Mouse (Mus musculus) frontal cortex, postnatal 25 days (tissue): ENCODE measurements at regions not wholly inside any gene's neighbourhood (a gene's known extent, or its start where the extent isn't known, plus 50 kb on each side); places are given as distances from the start of the nearest gene placed in this dataset.
"Not testable (repeated sequence)": the region's sequence is repeated elsewhere in the genome, so short reads cannot be mapped to it uniquely, and the experiment has no call there.

Source experiments
- DNase-seq, 2 experiments: peaks; one replicate each; pipeline ENCODE4 v3.0.0; 2022; ENCODE audit warnings: low spot score in 2 of 2

DNA sequence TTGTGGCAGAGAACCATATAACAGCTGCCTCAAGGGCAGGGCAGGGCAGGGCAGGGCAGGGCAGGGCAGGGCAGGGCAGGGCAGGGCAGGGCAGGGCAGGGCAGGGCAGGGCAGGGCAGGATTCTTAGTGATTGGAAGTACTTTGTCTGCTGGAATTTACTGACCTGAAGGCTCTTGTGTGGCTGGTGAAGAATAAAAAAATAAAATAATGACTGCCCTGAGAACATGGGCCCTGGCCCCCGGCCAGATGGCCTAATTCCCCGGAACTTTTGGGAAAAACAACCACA, 169.3 kb downstream of the Qk start:
- DNase-seq, result not testable (repeated sequence)

DNA sequence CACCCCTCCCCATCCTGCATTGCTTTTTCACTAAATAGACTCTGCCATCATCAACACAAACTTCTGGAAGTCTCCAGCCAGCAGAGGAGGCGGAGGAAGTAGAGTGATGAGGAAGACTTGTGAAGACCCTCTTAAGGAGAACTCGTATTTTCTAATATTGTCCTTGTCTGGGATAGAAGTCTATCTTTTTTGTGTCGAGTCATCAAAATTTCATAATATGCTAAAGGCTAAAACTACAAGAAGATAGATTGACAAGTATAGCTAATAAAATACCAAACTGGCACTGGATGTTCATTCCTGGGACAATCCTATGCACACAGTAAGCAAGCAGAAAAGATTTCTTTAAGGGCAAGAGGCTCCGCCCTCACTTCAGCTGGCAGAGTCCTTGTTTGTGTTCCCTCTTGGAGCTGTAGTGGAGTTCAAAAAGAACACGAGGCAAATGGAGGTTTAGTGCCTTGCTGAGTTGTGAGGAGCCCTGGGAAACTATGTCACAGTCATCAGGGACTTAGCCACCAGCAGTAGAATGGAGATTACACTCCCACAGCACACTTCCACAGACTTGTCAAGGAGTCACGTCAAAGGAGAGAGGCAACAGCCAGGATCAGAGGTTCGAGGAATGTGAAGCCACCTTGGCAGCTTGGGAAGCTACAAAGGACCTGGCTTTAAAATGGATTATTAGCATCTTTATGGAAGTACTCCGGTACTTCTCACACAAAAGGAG, 169.8 kb downstream of the Qk start:
- DNase-seq, result no peak

DNA sequence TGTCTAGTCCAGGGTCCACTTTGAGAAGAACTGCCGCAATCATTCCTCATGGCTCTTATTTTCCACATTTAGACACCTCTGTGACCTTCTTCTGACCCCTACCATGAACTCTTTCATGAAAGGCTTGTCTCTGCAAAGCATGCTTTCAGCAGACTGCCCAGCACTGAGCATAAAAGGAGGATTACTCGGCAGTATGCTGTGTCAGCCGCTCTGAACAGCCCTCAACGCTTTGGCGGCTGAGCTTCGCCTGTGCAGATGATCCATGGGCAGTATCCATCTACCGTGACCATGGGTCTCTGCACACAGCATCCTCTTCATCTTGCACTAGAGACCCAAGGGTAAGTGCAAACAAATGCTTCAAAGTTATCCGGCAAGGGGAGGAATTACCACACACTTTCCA, 172.5 kb downstream of the Qk start:
- no peak for DNase-seq

DNA sequence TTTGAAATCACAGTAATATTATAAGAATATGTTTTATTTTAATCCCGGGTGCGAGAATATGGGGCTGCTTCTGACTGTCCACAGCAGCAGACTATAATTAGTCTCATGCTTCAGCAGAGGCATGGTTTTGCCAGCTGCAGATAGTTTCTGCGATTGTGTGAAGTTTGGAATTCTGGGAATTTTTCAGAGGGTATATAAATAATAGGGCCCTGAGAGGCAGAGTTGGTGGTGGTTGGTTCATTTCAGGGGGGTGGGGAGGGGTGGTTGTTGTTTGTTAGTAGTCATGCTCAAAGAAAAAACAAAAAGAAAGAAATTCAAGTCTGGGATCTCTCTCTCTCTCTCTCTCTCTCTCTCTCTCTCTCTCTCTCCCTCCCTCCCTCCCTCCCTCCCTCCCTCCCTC, 173.1 kb downstream of the Qk start:
- DNase-seq, result no peak

DNA sequence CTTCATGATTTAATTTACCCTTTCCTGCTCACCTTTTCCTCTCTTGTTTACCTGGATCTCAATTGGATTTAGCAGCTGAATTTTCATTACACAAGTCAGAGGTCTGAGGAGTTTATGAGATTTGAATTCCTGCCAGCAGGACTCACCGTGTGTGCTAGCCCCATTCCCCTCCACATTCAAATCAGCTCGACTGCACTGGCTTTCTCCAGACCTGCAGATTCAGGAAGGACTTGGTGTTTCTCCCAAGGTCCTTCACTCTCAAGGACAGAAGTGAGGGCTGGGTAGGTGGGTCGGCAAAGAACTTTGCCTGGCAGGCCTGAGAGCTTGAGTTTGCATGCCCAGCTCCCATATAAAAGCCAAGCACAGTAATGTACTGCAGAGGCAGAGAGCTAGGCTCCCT, 180.8 kb downstream of the Qk start:
- DNase-seq, result no peak

DNA sequence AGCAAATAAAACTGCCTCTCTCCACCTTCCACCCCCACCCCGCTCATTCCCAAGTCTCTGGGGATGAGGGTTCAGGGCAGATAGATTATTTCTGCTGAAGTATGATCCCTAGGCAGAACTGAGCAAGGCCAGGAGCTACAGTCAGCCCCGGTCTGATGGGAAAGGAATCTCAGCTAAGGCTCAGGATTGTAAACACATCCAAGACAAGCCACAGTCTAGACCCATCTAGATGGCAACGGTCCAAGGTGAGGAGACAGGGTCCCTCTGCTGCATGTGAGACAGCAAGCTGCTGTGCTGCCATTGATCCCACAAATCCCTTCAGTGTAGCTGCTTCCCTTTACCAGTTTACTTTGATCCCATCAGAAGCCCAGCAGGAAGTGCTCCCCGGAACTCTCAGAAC, 181.3 kb downstream of the Qk start:
- DNase-seq, result no peak

DNA sequence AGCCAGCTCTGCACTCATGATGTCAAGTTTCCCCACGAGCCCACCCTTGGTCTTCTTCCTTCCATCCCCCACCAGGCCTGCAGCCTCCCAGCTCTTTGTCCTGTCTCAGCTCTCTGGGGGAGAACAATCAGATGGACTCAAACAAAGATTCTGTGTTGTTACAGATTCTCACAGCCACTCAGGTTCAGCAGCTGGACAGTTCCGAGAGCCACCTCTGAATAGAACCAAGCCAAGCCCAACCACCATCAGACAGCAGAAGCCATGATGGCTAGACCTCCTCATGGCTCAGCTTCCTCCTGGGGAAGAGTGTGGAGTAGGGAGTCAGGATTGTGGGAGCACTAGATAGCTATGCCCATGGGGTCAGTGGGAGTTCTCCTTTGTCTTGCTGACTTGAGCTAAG, 184.5 kb downstream of the Qk start:
- DNase-seq, result no peak

DNA sequence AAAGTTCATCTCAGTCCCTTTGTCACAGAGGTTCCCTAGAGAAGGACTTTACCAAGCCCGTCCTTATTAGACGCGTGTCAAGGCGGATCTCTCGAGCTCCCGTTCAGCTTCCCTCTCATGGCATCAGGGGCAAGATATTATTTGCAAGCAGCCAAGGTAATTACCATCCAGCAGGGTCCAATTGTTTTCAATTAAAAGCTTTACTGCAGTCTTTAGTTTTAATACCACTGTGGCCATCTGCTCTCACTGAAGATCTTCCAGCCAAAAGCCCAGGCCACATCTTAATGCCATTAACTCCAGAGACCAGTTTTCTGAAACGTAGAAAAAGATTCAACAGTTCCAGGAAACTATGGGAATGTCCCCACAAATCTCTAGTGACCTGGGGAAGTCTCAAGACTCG, 191.1 kb downstream of the Qk start:
- DNase-seq, result no peak

DNA sequence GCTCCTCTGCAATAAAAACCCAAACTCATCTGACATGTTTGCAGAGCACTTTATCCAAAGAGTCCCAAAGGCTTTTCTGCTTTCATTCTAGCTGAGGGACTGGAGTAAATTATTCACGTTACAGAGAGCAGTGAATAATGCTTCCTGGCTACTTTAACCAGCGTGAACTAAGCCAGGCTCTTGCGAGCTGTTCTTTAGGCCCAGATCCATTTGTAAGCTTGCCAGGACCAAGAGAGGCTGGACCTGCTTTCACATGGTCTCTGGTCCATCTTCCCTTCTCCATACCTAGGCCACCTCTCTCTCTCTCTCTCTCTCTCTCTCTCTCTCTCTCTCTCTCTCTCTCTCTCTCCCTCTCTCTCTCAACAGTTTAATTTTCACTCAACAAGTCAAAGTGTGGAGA, 197.2 kb downstream of the Qk start:
- no peak for DNase-seq

DNA sequence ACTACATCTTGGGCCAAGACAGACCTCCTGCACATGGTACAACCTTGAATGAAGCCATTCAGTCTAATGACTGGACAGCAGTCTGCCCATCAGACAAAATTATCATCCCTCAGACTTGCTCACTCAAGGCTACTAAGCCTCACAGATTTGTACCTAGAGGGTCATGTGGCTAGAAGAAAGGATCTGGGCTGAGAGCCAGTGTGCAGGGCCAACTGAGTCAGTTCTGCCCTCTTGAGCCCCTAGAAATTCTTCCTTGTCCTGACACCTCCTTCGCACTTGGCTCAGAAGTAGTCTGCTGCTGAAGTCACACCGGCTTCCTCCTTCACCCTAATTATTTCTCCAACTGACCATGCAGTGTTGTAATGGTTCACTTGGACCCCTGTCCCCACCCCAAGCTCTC, 207.5 kb downstream of the Qk start:
- no peak for DNase-seq

DNA sequence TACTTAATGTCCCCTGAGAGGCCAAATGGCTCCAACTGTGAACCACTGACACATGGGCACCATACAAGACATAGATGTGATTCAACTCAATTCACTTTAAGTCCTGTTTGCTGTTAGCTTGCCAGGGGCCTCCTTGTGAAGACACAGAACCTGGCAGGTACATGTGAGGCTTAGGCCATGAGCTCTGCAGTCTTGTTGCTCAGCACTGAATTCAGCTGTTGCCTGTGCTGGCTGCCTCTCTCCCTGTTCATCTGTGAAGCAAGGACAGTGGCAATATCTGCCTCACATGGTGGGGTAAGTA, 209.3 kb downstream of the Qk start:
- no peak for DNase-seq

DNA sequence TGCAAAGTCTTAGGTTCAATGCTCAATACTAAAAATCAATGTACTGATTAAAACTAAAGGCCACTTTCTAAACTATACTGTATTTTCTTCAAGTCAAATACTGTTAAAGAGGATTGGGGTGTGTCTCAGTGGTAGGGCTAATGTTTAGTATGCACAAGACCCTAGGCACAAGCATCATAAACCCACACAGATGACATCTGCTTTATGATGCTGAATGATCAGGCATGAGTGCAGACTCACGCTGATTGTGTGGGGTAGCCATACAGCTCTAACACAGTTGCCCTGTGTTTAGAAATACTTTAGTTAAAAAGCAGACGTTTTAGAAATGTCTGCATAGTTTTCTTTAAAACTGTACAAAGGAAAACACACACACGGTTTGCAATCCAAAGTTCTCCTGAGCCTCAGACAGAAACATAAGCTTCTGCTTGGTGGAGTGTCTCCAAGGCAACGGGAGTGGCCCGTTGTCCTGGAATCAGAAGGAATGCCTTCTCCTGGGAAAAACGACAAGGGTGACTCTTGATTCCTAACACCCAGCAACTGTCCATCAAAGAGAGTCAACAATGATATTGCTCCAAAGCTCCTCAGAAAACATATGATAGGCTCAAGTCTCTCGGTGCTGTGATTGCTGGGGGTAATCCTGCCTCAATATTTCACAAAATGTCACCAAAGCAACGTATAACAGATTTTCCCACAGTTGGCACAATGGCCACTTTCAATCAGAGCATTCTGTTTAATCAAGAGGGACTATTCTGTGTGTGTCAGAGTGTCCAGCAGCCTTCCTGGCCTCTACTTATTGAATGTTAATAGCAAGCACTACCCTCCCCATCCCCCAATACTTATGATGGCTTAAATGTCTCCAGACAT, 209.9 kb downstream of the Qk start:
- DNase-seq, result no peak

DNA sequence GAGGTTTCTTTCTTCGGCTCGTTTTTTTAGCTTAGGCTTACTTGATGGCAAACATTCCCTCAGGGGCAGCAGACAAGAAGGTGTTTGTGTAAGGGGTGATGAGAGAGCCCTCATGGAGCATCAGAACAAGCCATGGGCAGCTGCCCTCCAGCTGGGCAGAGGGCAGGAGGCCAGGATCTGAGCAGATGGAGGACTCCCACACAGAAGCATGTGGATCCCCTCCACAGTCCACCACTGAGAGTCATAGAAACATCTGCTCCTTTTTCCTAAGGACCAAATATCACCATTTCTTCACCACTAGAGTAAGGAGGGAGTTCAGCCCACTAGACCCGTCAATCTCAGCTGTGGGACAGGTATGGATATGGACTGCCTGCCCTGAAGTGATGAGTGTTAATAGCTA, 214.4 kb downstream of the Qk start:
- DNase-seq, result peak in 1 of 2 experiments; percentile 14

DNA sequence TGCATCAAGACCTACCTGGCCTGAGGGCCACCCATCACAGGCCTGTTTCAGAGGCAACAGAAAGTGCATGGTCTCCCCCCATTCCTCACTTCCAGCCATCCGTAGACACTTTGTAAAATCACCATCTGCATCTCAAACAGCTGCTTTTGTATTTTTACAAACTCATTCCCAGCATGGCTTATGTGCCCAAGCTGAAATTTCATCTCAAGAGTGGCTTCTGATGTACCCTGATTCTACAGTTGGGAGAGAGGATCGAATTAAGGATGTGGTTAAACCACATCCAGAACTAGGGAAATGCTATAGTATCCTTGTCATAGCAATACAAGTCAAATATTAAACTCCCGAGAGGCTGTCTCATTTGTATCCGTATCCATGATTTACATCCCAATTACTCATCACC, 221.5 kb downstream of the Qk start:
- no peak for DNase-seq

DNA sequence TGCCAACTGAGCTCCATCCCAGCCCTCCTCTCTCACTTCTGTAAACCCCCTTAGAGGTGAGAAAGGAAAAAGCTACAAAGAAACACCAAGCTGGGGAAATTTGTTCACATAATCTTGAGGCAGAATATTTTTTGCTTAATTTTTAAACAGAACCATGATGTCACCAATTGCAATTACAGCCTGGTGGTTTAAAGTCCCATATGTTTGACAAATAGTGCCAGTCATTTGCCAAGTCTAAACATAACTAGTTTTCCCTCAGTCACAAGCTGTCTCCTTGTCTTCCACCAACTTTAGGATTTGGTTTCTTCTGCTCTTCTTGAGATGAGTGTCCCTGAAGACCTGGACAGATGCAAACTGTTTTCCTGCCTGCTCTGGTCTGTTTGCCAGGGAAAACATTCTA, 222.0 kb downstream of the Qk start:
- no peak for DNase-seq

DNA sequence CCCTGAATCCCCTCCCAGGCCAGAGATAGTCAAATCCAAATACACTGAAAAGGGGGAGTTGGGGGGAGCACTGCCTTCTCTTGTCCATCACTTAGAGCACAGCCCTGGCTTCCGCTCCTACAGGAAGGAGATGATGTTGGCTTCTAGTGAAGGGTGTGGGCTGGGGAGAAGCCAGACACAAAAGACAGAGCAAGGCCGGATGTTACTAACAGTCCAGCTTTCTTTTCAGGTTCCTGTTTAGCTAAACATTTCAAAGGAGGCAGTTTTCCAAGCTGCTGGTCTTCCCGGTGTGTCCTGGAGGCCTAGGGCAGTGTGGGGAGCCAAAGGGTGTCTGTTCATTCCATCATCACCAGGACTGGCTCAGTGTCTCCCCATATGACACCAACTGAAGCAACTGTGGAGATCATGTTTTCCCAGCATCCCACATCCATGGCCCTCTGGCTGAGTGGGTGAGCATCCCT, 223.8 kb downstream of the Qk start:
- DNase-seq, result no peak

DNA sequence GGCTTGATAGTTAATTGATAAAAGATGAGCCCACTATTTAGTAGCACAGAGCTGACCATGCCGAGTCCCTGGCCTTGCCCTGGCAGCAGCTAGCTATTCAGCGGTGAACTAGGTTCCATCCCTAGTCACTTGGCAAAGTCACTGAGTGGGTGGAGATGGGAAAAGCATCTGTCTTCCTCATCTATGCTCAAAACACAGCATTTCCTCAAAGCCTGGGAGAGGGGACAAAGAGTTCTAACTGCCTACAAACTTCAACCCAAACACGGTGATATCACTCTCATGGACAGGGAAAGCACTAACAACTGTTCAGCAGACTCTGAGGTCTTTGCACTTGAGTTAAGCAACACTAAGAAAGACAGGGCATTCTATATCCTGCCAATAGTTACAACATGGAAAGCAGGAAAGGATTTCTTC, 225.5 kb downstream of the Qk start:
- DNase-seq, result no peak

DNA sequence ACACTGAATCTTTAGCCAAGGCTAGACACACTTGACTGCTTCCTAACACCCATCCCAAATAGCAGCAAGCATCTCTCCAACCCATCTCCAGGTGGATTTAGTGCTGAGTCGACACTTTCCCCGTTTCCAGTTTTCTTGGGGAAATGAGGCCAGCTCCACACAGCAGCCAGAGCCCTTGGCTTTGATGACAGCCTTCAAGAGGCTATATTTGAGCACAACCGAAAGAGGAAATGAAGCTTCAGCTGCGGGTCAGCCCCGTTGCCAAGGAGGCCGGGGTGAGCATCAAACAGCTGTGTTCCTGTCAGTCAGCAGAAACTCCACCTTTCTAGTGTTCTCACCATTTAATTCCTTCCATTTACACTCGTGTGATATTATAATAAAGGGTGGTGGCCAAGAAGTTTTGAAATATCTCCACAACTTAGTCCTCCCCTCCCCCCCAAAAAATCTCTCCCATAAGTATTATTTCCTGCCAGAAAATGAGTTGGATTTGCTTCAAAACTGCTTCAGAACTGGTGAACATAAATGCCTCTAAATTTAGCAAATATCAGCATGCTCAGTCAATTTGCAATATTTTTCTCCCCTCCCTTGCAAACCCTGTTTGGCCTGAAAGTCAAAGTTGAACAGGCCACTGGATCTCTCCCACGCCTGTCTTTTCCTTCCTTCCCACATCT, 226.1 kb downstream of the Qk start:
- no peak for DNase-seq

DNA sequence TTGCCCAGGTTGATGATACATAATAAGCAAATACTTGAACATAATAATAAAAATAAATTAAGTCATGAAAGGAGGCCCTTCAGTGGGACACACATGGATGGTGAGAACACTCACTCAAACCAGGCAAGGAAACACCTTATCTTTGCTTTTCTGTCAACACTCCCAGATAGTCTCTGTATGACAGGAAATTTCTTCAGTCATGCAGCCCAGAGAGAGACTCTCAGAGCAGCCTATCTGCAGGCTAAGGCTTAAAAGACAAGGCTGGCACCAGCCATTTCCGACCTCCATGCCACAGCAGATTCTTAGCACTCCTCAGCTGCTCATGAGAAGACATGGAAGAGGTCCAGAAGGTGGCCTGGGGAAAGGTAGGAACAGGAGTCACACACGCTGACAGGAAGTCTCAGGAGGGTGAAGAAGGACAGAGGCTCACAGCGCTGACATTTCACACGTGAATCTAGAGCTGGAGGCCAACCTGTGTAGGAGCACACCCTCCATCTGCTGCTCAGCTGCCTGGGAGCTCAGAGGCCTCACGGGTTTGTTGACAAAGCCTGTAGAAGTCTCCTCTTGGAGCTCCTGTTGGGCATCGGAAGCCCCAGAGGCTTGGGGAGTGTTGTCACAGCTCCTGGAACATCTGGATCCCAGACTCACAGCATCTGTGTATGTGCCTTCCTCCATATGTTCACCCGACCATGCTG, 232.3 kb downstream of the Qk start:
- no peak for DNase-seq

DNA sequence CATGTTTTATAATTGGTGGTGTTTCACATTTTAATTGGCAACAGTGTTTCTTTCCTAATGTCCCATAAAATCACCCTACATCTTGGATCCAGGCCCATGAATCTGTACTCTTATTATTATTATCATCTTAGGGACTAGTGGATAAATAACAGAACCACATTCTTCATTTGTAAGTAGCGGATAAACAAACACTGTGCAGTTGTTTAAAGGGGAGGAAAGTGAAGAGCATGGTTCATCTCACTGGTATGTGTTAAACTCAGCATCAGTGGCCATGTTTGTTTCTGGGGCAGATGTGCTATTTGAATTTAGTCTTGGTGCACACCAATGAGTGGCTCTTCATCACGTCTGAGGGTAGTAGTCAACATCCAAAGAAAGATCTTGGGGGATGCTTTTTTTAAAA, 233.1 kb downstream of the Qk start:
- DNase-seq, result no peak

DNA sequence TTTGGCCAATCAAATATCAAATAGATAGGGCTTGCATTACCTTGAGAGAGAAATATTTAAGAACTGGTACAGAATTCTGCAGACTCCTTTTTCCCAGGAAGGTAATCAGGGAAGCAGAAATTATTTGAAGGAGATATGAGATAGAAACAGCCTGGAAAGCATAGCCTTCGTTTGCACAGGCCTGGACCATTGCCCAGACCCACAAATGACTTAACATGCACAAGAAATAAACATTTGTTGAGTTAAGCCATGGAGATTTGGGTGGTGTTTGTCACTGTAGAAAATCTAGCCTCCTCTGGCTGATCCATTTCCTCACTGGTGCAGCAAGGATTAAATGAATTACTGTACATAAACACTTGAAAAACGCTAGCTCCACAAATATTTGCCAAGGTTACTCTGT, 233.5 kb downstream of the Qk start:
- no peak for DNase-seq

DNA sequence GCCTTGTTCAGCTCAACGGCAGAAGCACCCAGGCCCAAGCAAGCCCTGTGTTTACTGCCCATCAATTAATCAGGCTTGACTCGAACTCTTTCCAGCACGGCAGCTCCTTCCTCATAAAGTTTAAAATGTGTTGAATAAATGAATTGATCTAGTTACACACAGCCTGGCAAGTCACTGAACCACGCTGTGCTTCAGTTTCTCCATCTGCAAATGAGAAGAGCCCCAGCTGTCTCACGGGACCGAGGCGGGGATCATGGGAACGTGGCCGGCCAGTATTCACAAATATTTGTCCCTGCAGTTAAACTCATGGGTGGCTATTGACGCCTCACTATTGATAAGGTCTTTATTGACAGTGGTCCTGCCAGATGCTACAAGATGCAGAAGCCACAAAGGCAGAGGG, 237.9 kb downstream of the Qk start:
- DNase-seq, result no peak
